In the genomic region with DNA sequence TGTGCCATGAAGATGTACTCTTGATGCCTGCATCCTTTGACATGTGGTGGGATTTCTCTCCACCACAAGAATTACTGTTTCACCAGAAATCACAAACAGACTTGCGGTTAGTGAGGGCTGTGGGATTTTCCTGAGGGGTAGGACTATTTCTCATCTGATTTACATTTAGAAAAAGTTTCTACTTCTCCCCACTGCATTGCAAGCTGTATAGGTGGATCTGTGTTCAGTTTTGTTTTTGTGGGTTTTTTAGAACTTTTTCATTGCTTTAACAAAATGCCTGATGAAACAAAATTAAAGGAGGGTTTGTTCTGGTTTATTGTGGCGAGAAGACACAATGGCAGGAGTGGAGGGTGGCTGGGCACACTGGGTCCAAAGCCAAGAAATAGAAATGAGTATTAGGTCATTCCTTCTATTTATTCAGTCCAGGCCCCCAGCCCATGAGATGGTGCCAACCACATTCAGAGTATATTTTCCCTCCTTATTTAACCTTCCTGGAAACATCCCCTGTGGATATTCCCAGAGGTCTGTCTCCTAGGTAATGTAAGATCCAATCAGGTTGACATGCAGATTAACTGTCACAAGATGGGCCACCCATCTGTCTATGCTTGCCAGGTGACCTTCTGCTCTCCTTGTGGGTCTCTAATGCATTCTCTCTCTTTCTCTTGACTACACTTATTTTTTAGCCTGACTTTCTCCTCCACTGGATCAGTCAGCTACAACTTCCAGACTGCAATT, we compare ENCODE assay signal across 28 mouse cellular contexts.
DNase-seq lines count a peak whose midpoint lies in the region; ATAC-seq and TF ChIP-seq lines count a peak whose summit lies in the region.
"Had no signal": no experiment of that assay in that cellular context is flagged by ENCODE, and none has a peak within 500 bp of the region (broad histone marks: within the 10 kb centered on the region; RNA-seq: fewer than 3 reads in every experiment).

No protein-coding gene starts in this region.

- intact Hi-C loops in heart, adult 2 months (cut with DNase I) = loop anchor here (10.0 kb wide), 1 partner anchor 269 kb away; no protein-coding TSS in a partner anchor

- H3K9me3 ChIP-seq in hindbrain, embryonic 13.5 days = no peaks in the 10 kb centered on the region
- no peaks in the 10 kb centered on the region for H3K9me3 ChIP-seq in hindbrain, embryonic 10.5 days
- H3K9me3 ChIP-seq in midbrain, postnatal 0 days (ENCODE audit: low read length) = no peaks in the 10 kb centered on the region
- no peaks in the 10 kb centered on the region; the same call in 1 of the 2 replicates for H3K9me3 ChIP-seq in midbrain, embryonic 13.5 days
- H3K9me3 ChIP-seq: embryonic facial prominence, embryonic 15.5 days; G1E; kidney, embryonic 15.5 days; liver, embryonic 12.5 days; midbrain, embryonic 12.5 days; stomach, embryonic 15.5 days had no signal

- H3K27me3 ChIP-seq in hindbrain, embryonic 13.5 days = no peaks in the 10 kb centered on the region
- H3K27me3 ChIP-seq in hindbrain, embryonic 10.5 days (ENCODE audit: insufficient read depth, poor library complexity, severe bottlenecking) = no peaks in the 10 kb centered on the region
- H3K27me3 ChIP-seq in midbrain, postnatal 0 days (ENCODE audit: insufficient read depth, low read length) = no peaks in the 10 kb centered on the region
- H3K27me3 ChIP-seq in midbrain, embryonic 13.5 days = no peaks in the 10 kb centered on the region
- no peaks in the 10 kb centered on the region for H3K27me3 ChIP-seq in heart, adult 2 months (ENCODE audit: control insufficient read depth, insufficient read depth, low read length)
- H3K27me3 ChIP-seq: embryonic facial prominence, embryonic 15.5 days; kidney, embryonic 15.5 days; liver, embryonic 12.5 days; megakaryocyte, embryonic 14.5 days; midbrain, embryonic 12.5 days; Patski; stomach, embryonic 15.5 days had no signal

- no peaks in the 10 kb centered on the region for H3K79me2 ChIP-seq in heart, adult 2 months (replicated peaks; ENCODE audit: control insufficient read depth, insufficient read depth, low read length)

- H3K4me3 ChIP-seq in hindbrain, embryonic 13.5 days = no peak overlapping the region
- H3K4me3 ChIP-seq in hindbrain, embryonic 10.5 days = no peak overlapping the region
- H3K4me3 ChIP-seq in midbrain, postnatal 0 days (ENCODE audit: low read depth, low read length) = no peak overlapping the region
- H3K4me3 ChIP-seq in midbrain, embryonic 13.5 days (replicated peaks) = no peak overlapping the region
- H3K4me3 ChIP-seq in heart, adult 2 months = no peak overlapping the region
- H3K4me3 ChIP-seq: embryonic facial prominence, embryonic 15.5 days; kidney, embryonic 15.5 days; left cerebral cortex, adult 2 months; liver, embryonic 12.5 days; megakaryocyte, embryonic 14.5 days; midbrain, embryonic 12.5 days; stomach, embryonic 15.5 days had no signal

- H3K4me1 ChIP-seq in hindbrain, embryonic 13.5 days (replicated peaks) = no peaks in the 10 kb centered on the region
- H3K4me1 ChIP-seq in hindbrain, embryonic 10.5 days (replicated peaks) = no peaks in the 10 kb centered on the region
- H3K4me1 ChIP-seq in midbrain, postnatal 0 days (ENCODE audit: insufficient read depth, low read length) = no peaks in the 10 kb centered on the region
- no peaks in the 10 kb centered on the region for H3K4me1 ChIP-seq in midbrain, embryonic 13.5 days (replicated peaks)
- H3K4me1 ChIP-seq in heart, adult 2 months (ENCODE audit: control insufficient read depth, insufficient read depth, low read length) = no peaks in the 10 kb centered on the region
- H3K4me1 ChIP-seq: kidney, embryonic 15.5 days; liver, embryonic 12.5 days; midbrain, embryonic 12.5 days; stomach, embryonic 15.5 days had no signal

- H3K36me3 ChIP-seq in hindbrain, embryonic 13.5 days = no peaks in the 10 kb centered on the region
- H3K36me3 ChIP-seq in hindbrain, embryonic 10.5 days = no peaks in the 10 kb centered on the region
- no peaks in the 10 kb centered on the region for H3K36me3 ChIP-seq in midbrain, postnatal 0 days (ENCODE audit: insufficient read depth, low read length)
- H3K36me3 ChIP-seq in midbrain, embryonic 13.5 days = no peaks in the 10 kb centered on the region
- no peaks in the 10 kb centered on the region for H3K36me3 ChIP-seq in heart, adult 2 months (ENCODE audit: control insufficient read depth, insufficient read depth, low read length)
- H3K36me3 ChIP-seq: embryonic facial prominence, embryonic 15.5 days; G1E; kidney, embryonic 15.5 days; liver, embryonic 12.5 days; midbrain, embryonic 12.5 days; stomach, embryonic 15.5 days had no signal

- WGBS in hindbrain, embryonic 13.5 days = 90% methylated on average over 2 of the region's 2 CpGs
- WGBS in hindbrain, embryonic 10.5 days = 88% methylated on average over 2 of the region's 2 CpGs
- WGBS in midbrain, postnatal 0 days = 75% methylated on average over 2 of the region's 2 CpGs
- WGBS in midbrain, embryonic 13.5 days = 82% methylated on average over 2 of the region's 2 CpGs
- 70% methylated on average over 2 of the region's 2 CpGs for WGBS in heart, adult 2 months

- TF ChIP-seq POLR2A in heart, adult 2 months (IDR thresholded peaks at IDR 0.05; ENCODE audit: insufficient read depth, low read depth, low read length) = no peak

- no peak overlapping the region for H3K27ac ChIP-seq in hindbrain, embryonic 13.5 days
- no peak overlapping the region for H3K27ac ChIP-seq in hindbrain, embryonic 10.5 days
- H3K27ac ChIP-seq in midbrain, postnatal 0 days (ENCODE audit: low read depth, low read length) = no peak overlapping the region
- H3K27ac ChIP-seq in midbrain, embryonic 13.5 days = no peak overlapping the region
- H3K27ac ChIP-seq in heart, adult 2 months = no peak overlapping the region
- H3K27ac ChIP-seq: embryonic facial prominence, embryonic 15.5 days; kidney, embryonic 15.5 days; left cerebral cortex, adult 2 months; liver, embryonic 12.5 days; midbrain, embryonic 12.5 days; stomach, embryonic 15.5 days had no signal

- peak; percentile 34 to 46 for DNase-seq in cerebellum, postnatal 10 days
- no peak for DNase-seq in cerebellum, adult 18-20 months
- no peak for DNase-seq in hindbrain, embryonic 10.5 days (ENCODE audit: low spot score)
- peak; percentile 72 for DNase-seq in midbrain, postnatal 0 days (ENCODE audit: low spot score)
- DNase-seq in heart, adult 2 months = no peak
- DNase-seq: adrenal gland, postnatal 10 days; cerebellum, adult 11 months; cerebellum, adult 9-11 months; gastrocnemius, postnatal 25 days; heart, adult 11 months; heart, postnatal 4 days; kidney, adult 18-20 months; kidney, postnatal 25 days; liver, postnatal 0 days; lung, postnatal 36 days; right cerebral cortex, postnatal 25 days had no signal

- no peak for TF ChIP-seq CTCF in midbrain, postnatal 0 days (IDR thresholded peaks at IDR 0.05)
- TF ChIP-seq CTCF in heart, adult 2 months (IDR thresholded peaks at IDR 0.05) = no peak

- H3K9ac ChIP-seq in hindbrain, embryonic 13.5 days = no peak overlapping the region
- no peak overlapping the region for H3K9ac ChIP-seq in midbrain, postnatal 0 days (replicated peaks; ENCODE audit: low read length, poor library complexity, severe bottlenecking)
- no peak overlapping the region for H3K9ac ChIP-seq in midbrain, embryonic 13.5 days (replicated peaks)
- no peak overlapping the region for H3K9ac ChIP-seq in heart, adult 2 months (ENCODE audit: low read depth, low read length)
- H3K9ac ChIP-seq: embryonic facial prominence, embryonic 15.5 days; kidney, embryonic 15.5 days; liver, embryonic 12.5 days; liver, postnatal 0 days; midbrain, embryonic 12.5 days; stomach, embryonic 15.5 days had no signal

- TF ChIP-seq EP300 in heart, adult 2 months (IDR thresholded peaks at IDR 0.05; ENCODE audit: insufficient read depth, low read depth, low read length) = no peak

- peak; percentile 43; the same call in 1 of the 2 replicates for ATAC-seq in hindbrain, embryonic 13.5 days (ENCODE audit: low FRiP score)
- no peak for ATAC-seq in midbrain, postnatal 0 days (ENCODE audit: low FRiP score)
- no peak for ATAC-seq in midbrain, embryonic 13.5 days
- ATAC-seq: liver, embryonic 12.5 days; liver, postnatal 0 days; Patski had no signal

- no peak overlapping the region for H3K4me2 ChIP-seq in hindbrain, embryonic 13.5 days
- H3K4me2 ChIP-seq in midbrain, postnatal 0 days (ENCODE audit: low read depth, low read length, poor library complexity, severe bottlenecking) = no peak overlapping the region
- H3K4me2 ChIP-seq in midbrain, embryonic 13.5 days (replicated peaks) = no peak overlapping the region
- H3K4me2 ChIP-seq: embryonic facial prominence, embryonic 15.5 days; heart, embryonic 11.5 days; kidney, embryonic 15.5 days; liver, embryonic 12.5 days; midbrain, embryonic 12.5 days; stomach, embryonic 15.5 days had no signal

Comparison
In these comparisons a context has a peak if more than half of its experiments do, and no peak if none do; other contexts are left out.
1. DNase-seq: peak in cerebellum, postnatal 10 days (2 of 2) and midbrain, postnatal 0 days (single experiment); none in cerebellum, adult 18-20 months (0 of 2), hindbrain, embryonic 10.5 days (single experiment) and heart, adult 2 months (0 of 2).